Mouse (Mus musculus): ENCODE measurements around the gene Zfp869. TPM values are rescaled to one million over a fixed set of nuclear protein-coding genes. Genes with fewer than 3 reads are reported as not detected.
"Not testable (repeated sequence)": the region's sequence is repeated elsewhere in the genome, so short reads cannot be mapped to it uniquely, and the experiment has no call there.

The Zfp869 gene
- polyA plus RNA-seq, 1 experiment from 2014 or later: 10.6 TPM

DNA sequence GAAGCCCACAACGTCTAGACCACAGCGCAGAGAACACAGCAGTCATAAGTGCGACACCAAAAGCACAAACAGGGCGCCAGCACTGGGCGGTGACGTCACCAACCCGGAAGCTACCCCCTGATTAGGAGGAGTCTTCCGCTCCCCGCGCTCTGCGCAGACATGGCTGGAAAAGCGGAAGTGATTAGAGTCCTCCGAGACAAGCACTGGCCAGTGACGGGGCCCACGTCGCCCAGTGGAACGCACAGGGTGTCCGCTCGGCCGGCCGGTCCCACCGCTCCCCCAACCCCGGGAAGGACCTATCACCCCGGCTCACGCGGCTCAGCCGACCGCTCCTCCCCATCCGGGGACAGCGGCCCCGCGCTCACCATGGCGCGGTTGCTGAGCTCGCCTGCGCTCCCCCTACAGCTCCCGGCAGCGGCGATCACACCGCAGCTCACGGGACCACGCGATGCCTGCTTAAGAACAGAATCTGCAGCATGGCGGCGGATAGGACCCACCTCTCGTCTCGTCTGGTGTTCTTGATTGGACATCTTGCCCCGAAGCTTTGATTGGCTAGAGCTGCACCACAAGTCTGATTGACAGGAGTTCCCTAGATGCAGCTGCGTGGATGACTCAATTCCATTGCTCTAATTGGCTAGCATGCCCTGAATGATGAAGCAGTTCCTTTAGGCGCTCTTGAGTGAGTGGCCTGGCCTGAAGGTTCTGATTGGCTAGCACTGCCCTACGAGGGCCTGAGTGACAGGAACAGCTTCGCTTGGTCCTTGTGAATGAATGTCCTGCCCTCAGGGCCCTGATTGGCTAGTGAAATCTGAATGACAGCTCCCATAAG lies 6.1 kb upstream of the Zfp869 start:
- Histone ChIP-seq H3K27me3 (ENCODE audit: control insufficient read depth, insufficient read depth, low read depth, low read length) (no peaks in the 10 kb centered on the region), H3K27ac (ENCODE audit: low read length) (peak overlapping the region; percentile 100), H3K36me3 (ENCODE audit: control insufficient read depth, insufficient read depth) (peaks cover 7% of the 10 kb centered on the region; the same call in 1 of the 2 replicates), H3K9me3 (replicated peaks; ENCODE audit: control insufficient read depth, low read length) (no peaks in the 10 kb centered on the region), H3K4me1 (ENCODE audit: control insufficient read depth, low read depth, low read length) (peaks cover 13% of the 10 kb centered on the region), H3K9ac (ENCODE audit: low read depth, low read length) (peak overlapping the region; percentile 100), H3K4me3 (ENCODE audit: low read depth, low read length) (peak overlapping the region; percentile 100), H3K4me2 (ENCODE audit: low read depth, low read length) (peak overlapping the region; percentile 76)
- peak; percentile 96 for ATAC-seq (ENCODE audit: low read depth)
- WGBS (ENCODE audit: insufficient replicate concordance): under 1% methylated on average over 51 of the region's 52 CpGs

DNA sequence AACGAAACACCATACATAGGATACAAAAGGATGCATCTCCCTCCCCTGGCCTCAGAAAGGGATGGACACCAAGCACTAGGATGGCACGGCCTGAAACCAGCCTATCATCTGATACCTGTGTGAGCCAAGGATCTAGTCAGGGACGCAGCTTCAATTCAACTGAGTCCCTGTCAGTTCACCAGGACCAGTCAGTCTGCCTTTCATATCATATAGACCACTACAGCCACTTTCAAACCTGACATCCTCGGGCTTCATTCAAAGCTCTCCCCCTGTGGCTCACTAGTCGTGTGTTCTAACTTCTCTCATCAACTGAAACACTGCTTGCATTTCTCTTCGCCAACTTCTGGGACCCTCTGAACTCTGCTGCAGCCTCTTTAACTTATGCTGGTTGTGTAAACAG lies 4.8 kb upstream of the Zfp869 start:
- no peaks in the 10 kb centered on the region for H3K27me3 ChIP-seq (ENCODE audit: control insufficient read depth, insufficient read depth, low read depth, low read length)
- no peak for ATAC-seq (ENCODE audit: low read depth)
- H3K36me3 ChIP-seq (ENCODE audit: control insufficient read depth, insufficient read depth): peaks cover 10% of the 10 kb centered on the region
- peak overlapping the region; percentile 40 for H3K4me3 ChIP-seq (ENCODE audit: low read depth, low read length)
- no peak overlapping the region for H3K27ac ChIP-seq (ENCODE audit: low read length)
- peak overlapping the region; percentile 8; the same call in 1 of the 2 replicates for H3K9ac ChIP-seq (ENCODE audit: low read depth, low read length)
- peaks cover 13% of the 10 kb centered on the region for H3K4me1 ChIP-seq (ENCODE audit: control insufficient read depth, low read depth, low read length)
- 78% methylated on average over 6 of the region's 6 CpGs for WGBS (ENCODE audit: insufficient replicate concordance)
- no peaks in the 10 kb centered on the region for H3K9me3 ChIP-seq (replicated peaks; ENCODE audit: control insufficient read depth, low read length)
- peak overlapping the region; percentile 54 for H3K4me2 ChIP-seq (ENCODE audit: low read depth, low read length)

DNA sequence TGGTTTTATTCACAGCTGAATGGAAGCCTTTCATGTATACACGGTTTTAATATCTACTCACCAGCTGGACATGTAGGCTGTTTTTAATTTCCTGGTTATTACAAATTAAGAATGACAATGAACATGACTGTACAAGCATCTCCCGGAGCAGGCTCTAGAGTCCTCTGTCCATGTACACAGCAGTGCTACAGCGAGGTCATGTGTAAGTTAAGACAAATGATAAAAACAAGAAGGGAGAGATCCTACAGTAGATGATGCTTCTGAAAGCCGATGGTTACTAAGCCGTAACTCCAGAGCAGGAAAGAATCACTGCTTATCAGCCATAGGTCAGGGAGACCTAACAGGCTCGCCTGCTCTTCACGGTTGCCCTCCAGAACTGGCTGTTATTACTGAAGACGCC lies 3.0 kb upstream of the Zfp869 start:
- peaks cover 24% of the 10 kb centered on the region for H3K36me3 ChIP-seq (ENCODE audit: control insufficient read depth, insufficient read depth)

DNA sequence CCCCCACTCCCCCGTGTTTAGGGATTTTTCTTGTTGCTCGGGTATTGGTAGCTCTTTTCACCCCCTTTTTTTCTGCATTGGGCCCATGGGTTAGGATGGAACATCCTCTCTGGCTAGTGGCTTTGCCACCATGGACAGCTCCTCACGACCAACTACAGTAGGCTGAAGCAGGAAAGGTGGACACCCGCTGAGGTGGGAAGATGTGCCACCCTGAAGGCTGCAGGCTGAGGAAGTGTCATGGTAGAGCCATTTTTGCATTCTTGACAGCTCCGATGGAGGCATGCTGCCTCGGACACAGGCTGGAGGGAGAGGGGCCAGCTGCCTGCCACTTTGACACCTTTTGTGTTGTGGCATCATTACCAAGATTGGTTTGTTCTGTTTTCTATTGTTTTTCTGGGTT lies 8.7 kb downstream of the Zfp869 start:
- Histone ChIP-seq H3K36me3 (ENCODE audit: control insufficient read depth, insufficient read depth) (peaks cover 27% of the 10 kb centered on the region), H3K4me1 (ENCODE audit: control insufficient read depth, low read depth, low read length) (no peaks in the 10 kb centered on the region), H3K4me2 (ENCODE audit: low read depth, low read length) (no peak overlapping the region), H3K27ac (ENCODE audit: low read length) (no peak overlapping the region), H3K27me3 (ENCODE audit: control insufficient read depth, insufficient read depth, low read depth, low read length) (no peaks in the 10 kb centered on the region), H3K9me3 (replicated peaks; ENCODE audit: control insufficient read depth, low read length) (no peaks in the 10 kb centered on the region), H3K4me3 (ENCODE audit: low read depth, low read length) (no peak overlapping the region), H3K9ac (ENCODE audit: low read depth, low read length) (no peak overlapping the region)
- no peak for ATAC-seq (ENCODE audit: low read depth)
- WGBS (ENCODE audit: insufficient replicate concordance): 64% methylated on average over 6 of the region's 6 CpGs

More for the DNA sequence above, 3.0 kb upstream of the Zfp869 start:
- no peak for ATAC-seq (ENCODE audit: low read depth)
- H3K9ac ChIP-seq (ENCODE audit: low read depth, low read length): no peak overlapping the region
- WGBS (ENCODE audit: insufficient replicate concordance): 65% methylated on average over 8 of the region's 8 CpGs
- H3K27me3 ChIP-seq (ENCODE audit: control insufficient read depth, insufficient read depth, low read depth, low read length): no peaks in the 10 kb centered on the region
- H3K4me2 ChIP-seq (ENCODE audit: low read depth, low read length): no peak overlapping the region
- no peaks in the 10 kb centered on the region for H3K9me3 ChIP-seq (replicated peaks; ENCODE audit: control insufficient read depth, low read length)
- H3K4me1 ChIP-seq (ENCODE audit: control insufficient read depth, low read depth, low read length): peaks cover 13% of the 10 kb centered on the region
- H3K4me3 ChIP-seq (ENCODE audit: low read depth, low read length): no peak overlapping the region
- no peak overlapping the region for H3K27ac ChIP-seq (ENCODE audit: low read length)

DNA sequence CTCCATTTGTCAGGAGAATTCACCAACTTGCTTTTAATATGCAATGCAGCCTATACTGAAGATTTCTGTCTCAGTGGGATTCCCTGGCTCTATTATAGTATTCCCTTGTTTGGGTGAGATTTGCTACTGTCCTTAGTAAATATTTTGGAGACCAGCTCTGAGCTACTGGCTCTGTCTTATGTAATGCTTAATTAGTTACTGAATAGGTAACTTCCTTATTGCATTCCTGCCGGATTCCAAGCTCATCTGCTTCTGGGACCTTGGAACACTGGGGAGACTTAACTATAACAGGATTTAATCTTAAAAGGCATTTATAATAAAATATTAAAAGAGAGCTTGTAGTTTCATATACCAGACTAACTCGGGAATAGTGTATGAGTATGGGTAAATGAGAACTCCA lies 45.5 kb downstream of the Zfp869 start:
- not testable (repeated sequence) for ATAC-seq (ENCODE audit: low read depth)
- WGBS (ENCODE audit: insufficient replicate concordance): 50% methylated on average over 2 of the region's 2 CpGs

DNA sequence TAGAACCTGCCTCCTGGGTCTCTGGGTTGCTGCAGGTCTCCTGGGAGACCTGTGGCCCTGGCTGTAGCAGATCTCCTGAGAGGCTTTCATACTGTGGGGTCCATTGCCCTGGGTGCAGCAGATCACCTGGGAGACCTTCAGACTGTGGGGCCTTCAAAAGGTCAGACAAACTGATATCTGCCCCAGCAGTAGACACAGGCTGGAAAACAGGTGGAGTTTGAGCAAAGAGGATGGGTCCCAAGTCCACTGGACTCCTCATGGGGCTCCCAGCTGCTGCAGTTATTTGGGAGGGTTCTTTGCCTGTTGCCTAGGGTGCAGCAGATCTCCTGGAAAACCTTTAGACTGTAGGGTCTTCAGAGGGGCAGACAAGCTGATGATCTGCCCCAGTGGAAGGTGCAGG lies 49.2 kb downstream of the Zfp869 start:
- Histone ChIP-seq H3K4me3 (ENCODE audit: low read depth, low read length) (no peak overlapping the region), H3K9ac (ENCODE audit: low read depth, low read length) (no peak overlapping the region), H3K9me3 (replicated peaks; ENCODE audit: control insufficient read depth, low read length) (no peaks in the 10 kb centered on the region), H3K27me3 (ENCODE audit: control insufficient read depth, insufficient read depth, low read depth, low read length) (no peaks in the 10 kb centered on the region), H3K27ac (ENCODE audit: low read length) (no peak overlapping the region), H3K36me3 (ENCODE audit: control insufficient read depth, insufficient read depth) (no peaks in the 10 kb centered on the region), H3K4me1 (ENCODE audit: control insufficient read depth, low read depth, low read length) (no peaks in the 10 kb centered on the region), H3K4me2 (ENCODE audit: low read depth, low read length) (no peak overlapping the region)
- peak; percentile 77 for ATAC-seq (ENCODE audit: low read depth)

More for the DNA sequence above, 45.5 kb downstream of the Zfp869 start:
- not testable (repeated sequence) for H3K9me3 ChIP-seq (replicated peaks; ENCODE audit: control insufficient read depth, low read length); H3K9ac ChIP-seq (ENCODE audit: low read depth, low read length); H3K36me3 ChIP-seq (ENCODE audit: control insufficient read depth, insufficient read depth); H3K27me3 ChIP-seq (ENCODE audit: control insufficient read depth, insufficient read depth, low read depth, low read length); H3K4me2 ChIP-seq (ENCODE audit: low read depth, low read length); H3K4me3 ChIP-seq (ENCODE audit: low read depth, low read length); H3K4me1 ChIP-seq (ENCODE audit: control insufficient read depth, low read depth, low read length); H3K27ac ChIP-seq (ENCODE audit: low read length)

Other genes starting within 250 kb of the Zfp869 start
- not detected in 2 replicates for gene Gm7697, start 187.7 kb downstream of the Zfp869 start, polyA plus RNA-seq (2015; fragmentation: Nextera tagmentation; extraction: Ambion mirVana)
- gene Zfp868, start 85.2 kb downstream of the Zfp869 start, polyA plus RNA-seq (2015; fragmentation: Nextera tagmentation; extraction: Ambion mirVana): 5.5 and 6.5 TPM in 2 replicates
- 0.39 and 0.42 TPM in 2 replicates for gene Zfp964, start 56.2 kb downstream of the Zfp869 start, polyA plus RNA-seq (2015; fragmentation: Nextera tagmentation; extraction: Ambion mirVana)
- gene Zfp963, start 39.2 kb upstream of the Zfp869 start, polyA plus RNA-seq (2015; fragmentation: Nextera tagmentation; extraction: Ambion mirVana): 2.9 and 3.1 TPM in 2 replicates
- gene Gm20422, start 64.2 kb upstream of the Zfp869 start, polyA plus RNA-seq (2015; fragmentation: Nextera tagmentation; extraction: Ambion mirVana): 0.79 TPM in 1 of 2 replicates, not detected in the other
- gene Atp13a1, start 80.4 kb upstream of the Zfp869 start, polyA plus RNA-seq (2015; fragmentation: Nextera tagmentation; extraction: Ambion mirVana): 18.6 and 20.9 TPM in 2 replicates
- 7.7 and 8.6 TPM in 2 replicates for gene Zfp866, start 80.5 kb upstream of the Zfp869 start, polyA plus RNA-seq (2015; fragmentation: Nextera tagmentation; extraction: Ambion mirVana)
- 5.0 and 7.0 TPM in 2 replicates for gene Gmip, start 98.0 kb upstream of the Zfp869 start, polyA plus RNA-seq (2015; fragmentation: Nextera tagmentation; extraction: Ambion mirVana)
- 0.05 and 0.07 TPM in 2 replicates for gene Lpar2, start 111.7 kb upstream of the Zfp869 start, polyA plus RNA-seq (2015; fragmentation: Nextera tagmentation; extraction: Ambion mirVana)
- gene Pbx4, start 121.8 kb upstream of the Zfp869 start, polyA plus RNA-seq (2015; fragmentation: Nextera tagmentation; extraction: Ambion mirVana): 1.8 and 2.0 TPM in 2 replicates
- not detected in 2 replicates for gene Cilp2, start 177.0 kb upstream of the Zfp869 start, polyA plus RNA-seq (2015; fragmentation: Nextera tagmentation; extraction: Ambion mirVana)
- 1.1 and 1.6 TPM in 2 replicates for gene Tssk6, start 191.5 kb upstream of the Zfp869 start, polyA plus RNA-seq (2015; fragmentation: Nextera tagmentation; extraction: Ambion mirVana)
- gene Ndufa13, start 191.8 kb upstream of the Zfp869 start, polyA plus RNA-seq (2015; fragmentation: Nextera tagmentation; extraction: Ambion mirVana): 103 and 104 TPM in 2 replicates
- 0.63 and 0.77 TPM in 2 replicates for gene Yjefn3, start 192.0 kb upstream of the Zfp869 start, polyA plus RNA-seq (2015; fragmentation: Nextera tagmentation; extraction: Ambion mirVana)